Mouse (Mus musculus) stomach, postnatal 0 days (tissue): Measurements from ENCODE around the gene Bicc1.

Experiments
- CTCF ChIP-seq: IDR thresholded peaks from 2 replicates; pipeline ENCODE4 v1.5.1; 2016; ENCODE audit warnings: antibody characterized with exemption, low read depth, mild to moderate bottlenecking, moderate library complexity
- EP300 ChIP-seq: optimal IDR thresholded peaks from 2 replicates; pipeline ENCODE3; 2016; ENCODE audit warnings: antibody characterized with exemption

DNA sequence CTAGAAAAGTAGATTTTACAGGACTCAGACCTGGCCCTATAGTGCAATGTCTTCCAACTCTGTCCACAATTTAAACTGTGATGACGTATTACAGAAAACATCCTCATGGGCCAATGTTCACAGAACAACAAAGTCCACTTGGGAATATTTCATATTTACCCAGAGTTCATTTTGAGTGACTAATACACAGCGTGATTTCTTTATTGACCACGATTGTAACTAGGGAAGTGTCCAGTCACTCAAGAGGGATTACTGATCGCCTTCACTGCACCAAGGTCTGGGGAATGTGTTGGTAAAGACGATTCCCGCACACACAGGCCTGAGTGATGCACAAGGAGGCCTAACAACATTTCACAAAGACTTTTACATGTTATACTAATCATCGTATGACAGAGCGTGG, 197.9 kb downstream of the Bicc1 start:
- no peak for TF ChIP-seq CTCF
- TF ChIP-seq EP300, result no peak
